Mouse (Mus musculus) cerebellum, postnatal 14 days (tissue): ENCODE measurements around the gene Gm11239.
"Not testable (repeated sequence)": the region's sequence is repeated elsewhere in the genome, so short reads cannot be mapped to it uniquely, and the experiment has no call there.

Experiments used
- DNase-seq, 2 experiments: peaks; one replicate each; pipeline ENCODE4 v3.0.0; 2021; ENCODE audit warnings: mixed read lengths in 2 of 2

Gm11239 gene

DNA sequence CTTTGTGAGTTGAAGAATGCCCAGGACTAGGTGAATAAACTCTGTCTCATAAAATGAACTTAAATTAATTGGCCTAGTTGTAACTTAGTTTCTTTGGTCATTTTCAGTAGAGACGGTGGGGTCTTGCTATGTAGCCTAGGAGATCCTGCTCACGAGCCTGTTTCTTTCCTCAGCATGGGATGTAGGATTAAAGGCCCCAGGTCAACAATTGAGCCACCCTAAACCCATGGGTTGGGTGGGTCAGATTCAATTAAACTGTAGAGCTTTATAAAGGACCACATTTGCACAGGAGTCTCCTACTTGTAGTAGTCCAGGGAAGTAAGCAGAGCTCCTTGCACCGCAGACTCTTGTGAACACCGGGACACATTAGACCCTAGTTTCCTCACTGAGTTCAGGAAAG, at the start of gene Gm11239:
TSS of gene Gm11239 (plus strand) at position 301 of the 400 bp plus-strand sequence.
- not testable (repeated sequence) for DNase-seq

DNA sequence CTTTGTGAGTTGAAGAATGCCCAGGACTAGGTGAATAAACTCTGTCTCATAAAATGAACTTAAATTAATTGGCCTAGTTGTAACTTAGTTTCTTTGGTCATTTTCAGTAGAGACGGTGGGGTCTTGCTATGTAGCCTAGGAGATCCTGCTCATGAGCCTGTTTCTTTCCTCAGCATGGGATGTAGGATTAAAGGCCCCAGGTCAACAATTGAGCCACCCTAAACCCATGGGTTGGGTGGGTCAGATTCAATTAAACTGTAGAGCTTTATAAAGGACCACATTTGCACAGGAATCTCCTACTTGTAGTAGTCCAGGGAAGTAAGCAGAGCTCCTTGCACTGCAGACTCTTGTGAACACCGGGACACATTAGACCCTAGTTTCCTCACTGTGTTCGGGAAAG, 45.5 kb upstream of the Gm11239 start, which contains the start of gene Gm11237:
TSS of gene Gm11237 (plus strand) at position 301 of the 400 bp plus-strand sequence.
- DNase-seq: not testable (repeated sequence)

DNA sequence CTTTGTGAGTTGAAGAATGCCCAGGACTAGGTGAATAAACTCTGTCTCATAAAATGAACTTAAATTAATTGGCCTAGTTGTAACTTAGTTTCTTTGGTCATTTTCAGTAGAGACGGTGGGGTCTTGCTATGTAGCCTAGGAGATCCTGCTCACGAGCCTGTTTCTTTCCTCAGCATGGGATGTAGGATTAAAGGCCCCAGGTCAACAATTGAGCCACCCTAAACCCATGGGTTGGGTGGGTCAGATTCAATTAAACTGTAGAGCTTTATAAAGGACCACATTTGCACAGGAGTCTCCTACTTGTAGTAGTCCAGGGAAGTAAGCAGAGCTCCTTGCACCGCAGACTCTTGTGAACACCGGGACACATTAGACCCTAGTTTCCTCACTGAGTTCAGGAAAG, 30.3 kb upstream of the Gm11239 start, which contains the start of gene Gm11236:
TSS of gene Gm11236 (plus strand) at position 301 of the 400 bp plus-strand sequence.
- DNase-seq: not testable (repeated sequence)

DNA sequence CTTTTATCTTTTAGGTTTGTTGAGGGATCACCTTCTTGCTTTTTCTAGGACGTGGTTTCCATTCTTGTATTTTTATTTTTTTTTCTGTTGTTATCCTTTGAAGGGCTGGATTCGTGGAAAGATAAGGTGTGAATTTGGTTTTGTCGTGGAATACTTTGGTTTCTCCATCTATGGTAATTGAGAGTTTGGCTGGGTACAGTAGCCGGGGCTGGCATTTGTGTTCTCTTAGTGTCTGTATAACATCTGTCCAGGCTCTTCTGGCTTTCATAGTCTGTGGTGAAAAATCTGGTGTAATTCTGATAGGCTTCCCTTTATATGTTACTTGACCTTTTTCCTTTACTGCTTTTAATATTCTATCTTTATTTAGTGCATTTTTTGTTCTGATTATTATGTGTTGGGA, 6.3 kb upstream of the Gm11239 start:
- not testable (repeated sequence) for DNase-seq

DNA sequence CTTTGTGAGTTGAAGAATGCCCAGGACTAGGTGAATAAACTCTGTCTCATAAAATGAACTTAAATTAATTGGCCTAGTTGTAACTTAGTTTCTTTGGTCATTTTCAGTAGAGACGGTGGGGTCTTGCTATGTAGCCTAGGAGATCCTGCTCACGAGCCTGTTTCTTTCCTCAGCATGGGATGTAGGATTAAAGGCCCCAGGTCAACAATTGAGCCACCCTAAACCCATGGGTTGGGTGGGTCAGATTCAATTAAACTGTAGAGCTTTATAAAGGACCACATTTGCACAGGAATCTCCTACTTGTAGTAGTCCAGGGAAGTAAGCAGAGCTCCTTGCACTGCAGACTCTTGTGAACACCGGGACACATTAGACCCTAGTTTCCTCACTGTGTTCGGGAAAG, 15.1 kb downstream of the Gm11239 start, which contains the start of gene Gm428:
TSS of gene Gm428 (plus strand) at position 301 of the 400 bp plus-strand sequence.
- not testable (repeated sequence) for DNase-seq

DNA sequence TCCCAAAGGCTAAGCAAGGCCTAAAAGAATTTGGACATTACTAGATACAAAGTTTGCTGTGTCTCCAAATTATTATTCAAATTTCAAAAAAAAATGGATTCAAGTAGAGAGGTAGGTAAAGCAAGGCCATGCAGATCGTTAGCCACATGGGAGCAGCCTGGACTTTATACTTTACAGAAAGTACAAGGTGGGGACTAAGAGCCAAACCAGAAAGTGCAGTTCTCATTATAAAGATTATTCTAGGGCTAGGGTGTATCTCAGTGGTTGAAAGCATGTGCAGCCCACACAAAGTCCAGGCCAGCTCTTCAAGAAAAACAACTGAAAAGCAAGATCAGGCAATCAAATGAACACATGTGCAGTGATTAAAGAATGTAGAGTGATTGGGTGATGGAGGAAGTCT, 50.6 kb downstream of the Gm11239 start:
- DNase-seq: no peak

DNA sequence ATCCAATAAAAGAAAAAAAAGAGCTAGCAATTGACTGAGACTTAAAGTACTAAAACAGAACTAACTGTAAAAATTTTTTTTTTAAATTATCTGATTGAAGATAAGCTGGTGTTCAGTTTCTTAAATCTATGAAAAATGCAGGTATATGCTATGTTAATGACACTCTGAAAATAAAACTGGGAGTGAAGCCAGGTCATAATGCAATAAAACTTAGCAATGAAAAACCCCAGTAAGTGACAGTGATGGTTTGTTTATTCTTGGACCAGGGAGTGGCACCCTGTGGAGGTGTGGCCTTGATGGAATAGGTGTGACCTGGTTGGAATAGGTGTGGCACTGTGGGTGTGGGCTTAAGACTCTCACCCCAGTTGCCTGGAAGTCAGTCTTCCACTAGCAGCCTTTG, 51.7 kb downstream of the Gm11239 start:
- no peak for DNase-seq
